Mouse (Mus musculus): ENCODE measurements around the gene Stard5. TPM values are rescaled to one million over a fixed set of nuclear protein-coding genes. Genes with fewer than 3 reads are reported as not detected.

Gene Stard5
- polyA plus RNA-seq, 2 experiments: 18.5 to 23.7 TPM

- no peaks in the 10 kb centered on the region for H3K27me3 ChIP-seq (ENCODE audit: control insufficient read depth, insufficient read depth, low read length)
- DNase-seq (ENCODE audit: low spot score): peak; percentile 46
- no peak overlapping the region for H3K4me2 ChIP-seq (replicated peaks; ENCODE audit: low read depth, low read length, severe bottlenecking)
- no peak overlapping the region for H3K4me3 ChIP-seq (replicated peaks; ENCODE audit: low read length)
- H3K9me3 ChIP-seq (ENCODE audit: control insufficient read depth, low read length): no peaks in the 10 kb centered on the region
- H3K9ac ChIP-seq (ENCODE audit: low read depth, low read length, severe bottlenecking): no peak overlapping the region
- H3K4me1 ChIP-seq (ENCODE audit: control insufficient read depth, insufficient read depth, low read length): no peaks in the 10 kb centered on the region
- no peak for ATAC-seq (ENCODE audit: low FRiP score, low read depth)
- WGBS: 33% methylated on average over 5 of the region's 5 CpGs
- no peak for TF ChIP-seq POLR2A (IDR thresholded peaks at IDR 0.05; ENCODE audit: borderline replicate concordance, extremely low read depth, insufficient read depth, insufficient read length)
- 0 out of 2 replicates have a peak, but pooled peaks cover 2% of the 10 kb centered on the region for H3K36me3 ChIP-seq (ENCODE audit: control insufficient read depth, insufficient read depth, low read length)
- no peak overlapping the region for H3K27ac ChIP-seq (replicated peaks; ENCODE audit: low read depth, low read length)
Measured at GRCm38 (mm10) chr7:83675545-83676254, 43.9 kb downstream of the Stard5 start.

GRCm38 (mm10) chr7:83677296-83677695 lies 45.5 kb downstream of the Stard5 start:
- DNase-seq (ENCODE audit: low spot score) (no peak), ATAC-seq (ENCODE audit: low FRiP score, low read depth) (no peak)
- WGBS: 81% methylated on average over 3 of the region's 3 CpGs
- H3K9me3 ChIP-seq (ENCODE audit: control insufficient read depth, low read length): no peaks in the 10 kb centered on the region
- H3K4me3 ChIP-seq (replicated peaks; ENCODE audit: low read length): no peak overlapping the region
- no peak overlapping the region for H3K4me2 ChIP-seq (replicated peaks; ENCODE audit: low read depth, low read length, severe bottlenecking)
- no peaks in the 10 kb centered on the region for H3K27me3 ChIP-seq (ENCODE audit: control insufficient read depth, insufficient read depth, low read length)
- H3K9ac ChIP-seq (ENCODE audit: low read depth, low read length, severe bottlenecking): no peak overlapping the region
- no peak for TF ChIP-seq POLR2A (IDR thresholded peaks at IDR 0.05; ENCODE audit: borderline replicate concordance, extremely low read depth, insufficient read depth, insufficient read length)
- 0 out of 2 replicates have a peak, but pooled peaks cover 3% of the 10 kb centered on the region for H3K36me3 ChIP-seq (ENCODE audit: control insufficient read depth, insufficient read depth, low read length)
- no peak overlapping the region for H3K27ac ChIP-seq (replicated peaks; ENCODE audit: low read depth, low read length)
- H3K4me1 ChIP-seq (ENCODE audit: control insufficient read depth, insufficient read depth, low read length): no peaks in the 10 kb centered on the region

- H3K27me3 ChIP-seq (ENCODE audit: control insufficient read depth, insufficient read depth, low read length): no peaks in the 10 kb centered on the region
- H3K9me3 ChIP-seq (ENCODE audit: control insufficient read depth, low read length): no peaks in the 10 kb centered on the region
- no peak overlapping the region for H3K27ac ChIP-seq (replicated peaks; ENCODE audit: low read depth, low read length)
- H3K4me3 ChIP-seq (replicated peaks; ENCODE audit: low read length): no peak overlapping the region
- H3K9ac ChIP-seq (ENCODE audit: low read depth, low read length, severe bottlenecking): no peak overlapping the region
- whole genome bisulfite sequencing: 92% methylated on average over 4 of the region's 4 CpGs
- ATAC-seq (ENCODE audit: low FRiP score, low read depth) (no peak), DNase-seq (ENCODE audit: low spot score) (no peak)
- H3K4me1 ChIP-seq (ENCODE audit: control insufficient read depth, insufficient read depth, low read length): no peaks in the 10 kb centered on the region
- no peak for TF ChIP-seq POLR2A (IDR thresholded peaks at IDR 0.05; ENCODE audit: borderline replicate concordance, extremely low read depth, insufficient read depth, insufficient read length)
- H3K4me2 ChIP-seq (replicated peaks; ENCODE audit: low read depth, low read length, severe bottlenecking): no peak overlapping the region
- H3K36me3 ChIP-seq (ENCODE audit: control insufficient read depth, insufficient read depth, low read length): 0 out of 2 replicates have a peak, but pooled peaks cover 3% of the 10 kb centered on the region
Measured at GRCm38 (mm10) chr7:83678506-83678905, 46.7 kb downstream of the Stard5 start.

- Histone ChIP-seq H3K4me2 (replicated peaks; ENCODE audit: low read depth, low read length, severe bottlenecking) (no peak overlapping the region), H3K9ac (ENCODE audit: low read depth, low read length, severe bottlenecking) (no peak overlapping the region), H3K4me3 (replicated peaks; ENCODE audit: low read length) (no peak overlapping the region), H3K27me3 (ENCODE audit: control insufficient read depth, insufficient read depth, low read length) (no peaks in the 10 kb centered on the region), H3K4me1 (ENCODE audit: control insufficient read depth, insufficient read depth, low read length) (peaks cover 12% of the 10 kb centered on the region; the same call in 1 of the 2 replicates), H3K9me3 (ENCODE audit: control insufficient read depth, low read length) (no peaks in the 10 kb centered on the region), H3K36me3 (ENCODE audit: control insufficient read depth, insufficient read depth, low read length) (0 out of 2 replicates have a peak, but pooled peaks cover 3% of the 10 kb centered on the region), H3K27ac (replicated peaks; ENCODE audit: low read depth, low read length) (no peak overlapping the region)
- 29% methylated on average over 6 of the region's 6 CpGs for WGBS
- DNase-seq (ENCODE audit: low spot score) (no peak), ATAC-seq (ENCODE audit: low FRiP score, low read depth) (no peak)
- TF ChIP-seq POLR2A (IDR thresholded peaks at IDR 0.05; ENCODE audit: borderline replicate concordance, extremely low read depth, insufficient read depth, insufficient read length): no peak
Measured at GRCm38 (mm10) chr7:83682640-83683274, 51.0 kb downstream of the Stard5 start.

GRCm38 (mm10) chr7:83695449-83696212 lies 63.9 kb downstream of the Stard5 start:
- ATAC-seq (ENCODE audit: low FRiP score, low read depth) (no peak), DNase-seq (ENCODE audit: low spot score) (peak; percentile 56)
- H3K27ac ChIP-seq (replicated peaks; ENCODE audit: low read depth, low read length): no peak overlapping the region
- TF ChIP-seq POLR2A (IDR thresholded peaks at IDR 0.05; ENCODE audit: borderline replicate concordance, extremely low read depth, insufficient read depth, insufficient read length): no peak
- WGBS: 30% methylated on average over 6 of the region's 6 CpGs
- H3K9ac ChIP-seq (ENCODE audit: low read depth, low read length, severe bottlenecking): no peak overlapping the region
- H3K9me3 ChIP-seq (ENCODE audit: control insufficient read depth, low read length): no peaks in the 10 kb centered on the region
- H3K27me3 ChIP-seq (ENCODE audit: control insufficient read depth, insufficient read depth, low read length): no peaks in the 10 kb centered on the region
- 0 out of 2 replicates have a peak, but pooled peaks cover 7% of the 10 kb centered on the region for H3K4me1 ChIP-seq (ENCODE audit: control insufficient read depth, insufficient read depth, low read length)
- H3K4me2 ChIP-seq (replicated peaks; ENCODE audit: low read depth, low read length, severe bottlenecking): no peak overlapping the region
- H3K4me3 ChIP-seq (replicated peaks; ENCODE audit: low read length): no peak overlapping the region
- no peaks in the 10 kb centered on the region for H3K36me3 ChIP-seq (ENCODE audit: control insufficient read depth, insufficient read depth, low read length)

Measured in limb, embryonic 14.5 days (tissue).